Mouse (Mus musculus): ENCODE measurements around the gene Gmnn. TPM values are rescaled to one million over a fixed set of nuclear protein-coding genes. Genes with fewer than 3 reads are reported as not detected.

The Gmnn gene
- polyA plus RNA-seq, 2 experiments, result 43.0 to 83.6 TPM

- WGBS, result 2% methylated on average over 42 of the region's 42 CpGs
Observed at GRCm38 (mm10) chr13:24800674-24801307, 39.1 kb upstream of the Gmnn start.

DNA sequence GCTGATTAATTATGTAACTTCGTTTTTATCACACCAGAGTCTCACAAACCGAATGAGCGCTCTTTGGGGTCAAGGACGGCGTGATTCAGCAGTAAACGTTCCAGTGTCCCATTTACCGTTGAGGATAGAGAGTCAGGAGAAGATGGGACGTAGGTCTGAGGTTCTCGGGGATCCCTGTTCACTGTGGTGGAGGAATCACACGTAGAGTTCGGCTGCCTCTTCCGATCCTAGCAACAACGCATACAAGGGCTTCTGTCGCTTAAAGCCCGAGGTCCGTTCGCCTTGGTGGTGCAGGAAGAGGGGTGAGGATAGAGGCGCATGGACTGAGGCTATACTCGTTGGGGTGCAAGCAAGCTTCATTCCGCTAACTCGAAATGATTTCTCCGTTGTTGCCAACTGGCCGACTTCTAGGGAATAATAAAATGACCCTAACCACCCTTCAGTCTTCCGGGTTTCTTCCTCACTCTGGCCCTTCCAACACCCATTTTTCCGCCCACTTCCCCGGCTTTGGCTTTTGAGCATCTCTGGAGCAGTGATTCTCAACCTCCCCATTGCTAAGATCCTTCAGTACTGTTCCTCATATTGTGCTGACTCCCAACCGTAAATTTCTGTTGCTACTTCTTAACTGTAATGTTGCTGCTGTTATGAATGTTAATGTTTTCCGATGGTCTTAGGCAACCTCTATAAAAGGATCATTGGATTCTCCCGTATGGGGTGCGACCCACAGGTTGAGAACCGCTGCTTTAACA is 38.4 kb upstream of the Gmnn start:
- peak overlapping the region; percentile 57 for H3K4me2 ChIP-seq (replicated peaks; ENCODE audit: low read depth, low read length, severe bottlenecking)
- H3K4me1 ChIP-seq (ENCODE audit: control insufficient read depth, insufficient read depth, low read length), result peaks cover 15% of the 10 kb centered on the region
- WGBS, result 1% methylated on average over 31 of the region's 31 CpGs
- H3K27me3 ChIP-seq (ENCODE audit: control insufficient read depth, insufficient read depth, low read length), result no peaks in the 10 kb centered on the region
- ATAC-seq (ENCODE audit: low FRiP score, low read depth) (peak; percentile 11; the same call in 1 of the 2 replicates), DNase-seq (ENCODE audit: low spot score) (no peak)
- H3K4me3 ChIP-seq (replicated peaks; ENCODE audit: low read length), result peak overlapping the region; percentile 95
- peaks cover 4% of the 10 kb centered on the region for H3K36me3 ChIP-seq (ENCODE audit: control insufficient read depth, insufficient read depth, low read length)
- TF ChIP-seq POLR2A (IDR thresholded peaks at IDR 0.05; ENCODE audit: borderline replicate concordance, extremely low read depth, insufficient read depth, insufficient read length), result no peak; the same call in 1 of the 2 replicates
- H3K9ac ChIP-seq (ENCODE audit: low read depth, low read length, severe bottlenecking), result peak overlapping the region; percentile 49
- no peaks in the 10 kb centered on the region for H3K9me3 ChIP-seq (ENCODE audit: control insufficient read depth, low read length)
- H3K27ac ChIP-seq (replicated peaks; ENCODE audit: low read depth, low read length), result peak overlapping the region; percentile 65

More at GRCm38 (mm10) chr13:24800674-24801307, 39.1 kb upstream of the Gmnn start:
- no peaks in the 10 kb centered on the region for H3K27me3 ChIP-seq (ENCODE audit: control insufficient read depth, insufficient read depth, low read length)
- H3K9ac ChIP-seq (ENCODE audit: low read depth, low read length, severe bottlenecking), result peak overlapping the region; percentile 97
- TF ChIP-seq POLR2A (IDR thresholded peaks at IDR 0.05; ENCODE audit: borderline replicate concordance, extremely low read depth, insufficient read depth, insufficient read length), result peak; percentile 100
- peak; percentile 96 for ATAC-seq (ENCODE audit: low FRiP score, low read depth)
- H3K36me3 ChIP-seq (ENCODE audit: control insufficient read depth, insufficient read depth, low read length), result peaks cover 10% of the 10 kb centered on the region
- DNase-seq (ENCODE audit: low spot score), result peak; percentile 98
- peak overlapping the region; percentile 100 for H3K27ac ChIP-seq (replicated peaks; ENCODE audit: low read depth, low read length)
- peak overlapping the region; percentile 57 for H3K4me2 ChIP-seq (replicated peaks; ENCODE audit: low read depth, low read length, severe bottlenecking)
- H3K9me3 ChIP-seq (ENCODE audit: control insufficient read depth, low read length), result no peaks in the 10 kb centered on the region
- peaks cover 15% of the 10 kb centered on the region for H3K4me1 ChIP-seq (ENCODE audit: control insufficient read depth, insufficient read depth, low read length)
- peak overlapping the region; percentile 95 for H3K4me3 ChIP-seq (replicated peaks; ENCODE audit: low read length)

DNA sequence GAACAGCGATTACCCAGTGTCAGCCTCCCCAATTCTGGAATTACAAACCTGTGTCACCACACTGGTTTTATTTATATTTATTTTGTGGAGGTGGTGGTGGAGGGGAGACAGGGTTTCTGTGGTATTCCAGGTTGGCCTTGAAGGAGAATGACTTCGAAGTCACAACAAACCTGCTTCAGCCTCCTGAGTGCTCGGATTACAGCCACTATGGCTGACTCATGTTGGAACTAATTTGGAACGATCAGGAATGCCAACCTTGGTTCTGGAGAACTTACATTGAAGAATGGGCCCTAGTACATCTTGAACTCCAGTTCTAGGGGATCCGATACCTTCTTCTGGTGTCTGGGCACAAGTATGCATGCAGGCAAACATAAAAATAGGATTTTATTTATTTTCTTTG is 37.7 kb upstream of the Gmnn start:
- no peak for TF ChIP-seq POLR2A (IDR thresholded peaks at IDR 0.05; ENCODE audit: borderline replicate concordance, extremely low read depth, insufficient read depth, insufficient read length)
- H3K4me3 ChIP-seq (replicated peaks; ENCODE audit: low read length), result peak overlapping the region; percentile 95; the same call in 1 of the 2 replicates
- DNase-seq (ENCODE audit: low spot score) (no peak), ATAC-seq (ENCODE audit: low FRiP score, low read depth) (no peak)
- peak overlapping the region; percentile 57 for H3K4me2 ChIP-seq (replicated peaks; ENCODE audit: low read depth, low read length, severe bottlenecking)
- 65% methylated on average over 5 of the region's 5 CpGs for WGBS
- H3K27ac ChIP-seq (replicated peaks; ENCODE audit: low read depth, low read length), result no peak overlapping the region
- H3K4me1 ChIP-seq (ENCODE audit: control insufficient read depth, insufficient read depth, low read length), result peaks cover 12% of the 10 kb centered on the region
- no peaks in the 10 kb centered on the region for H3K9me3 ChIP-seq (ENCODE audit: control insufficient read depth, low read length)
- no peak overlapping the region for H3K9ac ChIP-seq (ENCODE audit: low read depth, low read length, severe bottlenecking)
- no peaks in the 10 kb centered on the region for H3K27me3 ChIP-seq (ENCODE audit: control insufficient read depth, insufficient read depth, low read length)
- H3K36me3 ChIP-seq (ENCODE audit: control insufficient read depth, insufficient read depth, low read length), result no peaks in the 10 kb centered on the region

DNA sequence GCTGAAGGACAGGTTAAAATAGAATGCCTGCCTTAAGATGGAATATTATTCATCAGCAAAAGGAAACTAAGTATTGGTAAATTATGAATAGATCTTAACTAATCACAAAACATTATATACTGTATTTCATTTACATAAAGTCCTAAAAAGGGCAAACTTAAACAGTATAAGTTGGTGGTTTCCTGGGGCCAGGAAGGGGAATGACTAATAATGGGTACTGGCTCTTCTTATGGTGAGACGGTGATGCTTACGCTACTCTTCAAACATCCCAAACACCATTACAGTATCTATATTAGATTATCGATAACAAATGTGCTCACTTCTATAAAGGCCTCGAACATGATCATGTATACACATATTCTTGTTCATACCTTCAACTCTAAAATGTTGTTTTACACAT is 37.0 kb upstream of the Gmnn start:
- TF ChIP-seq POLR2A (IDR thresholded peaks at IDR 0.05; ENCODE audit: borderline replicate concordance, extremely low read depth, insufficient read depth, insufficient read length), result no peak
- 98% methylated on average over 4 of the region's 4 CpGs for WGBS
- H3K36me3 ChIP-seq (ENCODE audit: control insufficient read depth, insufficient read depth, low read length), result no peaks in the 10 kb centered on the region
- H3K4me3 ChIP-seq (replicated peaks; ENCODE audit: low read length), result no peak overlapping the region
- no peak overlapping the region for H3K27ac ChIP-seq (replicated peaks; ENCODE audit: low read depth, low read length)
- no peak overlapping the region for H3K4me2 ChIP-seq (replicated peaks; ENCODE audit: low read depth, low read length, severe bottlenecking)
- no peaks in the 10 kb centered on the region for H3K27me3 ChIP-seq (ENCODE audit: control insufficient read depth, insufficient read depth, low read length)
- H3K4me1 ChIP-seq (ENCODE audit: control insufficient read depth, insufficient read depth, low read length), result peaks cover 7% of the 10 kb centered on the region; the same call in 1 of the 2 replicates
- ATAC-seq (ENCODE audit: low FRiP score, low read depth) (no peak), DNase-seq (ENCODE audit: low spot score) (no peak)
- no peaks in the 10 kb centered on the region for H3K9me3 ChIP-seq (ENCODE audit: control insufficient read depth, low read length)
- no peak overlapping the region for H3K9ac ChIP-seq (ENCODE audit: low read depth, low read length, severe bottlenecking)

- Histone ChIP-seq H3K9me3 (ENCODE audit: control insufficient read depth, low read length) (no peaks in the 10 kb centered on the region), H3K9ac (ENCODE audit: low read depth, low read length, severe bottlenecking) (no peak overlapping the region), H3K27ac (replicated peaks; ENCODE audit: low read depth, low read length) (no peak overlapping the region), H3K36me3 (ENCODE audit: control insufficient read depth, insufficient read depth, low read length) (no peaks in the 10 kb centered on the region), H3K4me2 (replicated peaks; ENCODE audit: low read depth, low read length, severe bottlenecking) (no peak overlapping the region), H3K4me1 (ENCODE audit: control insufficient read depth, insufficient read depth, low read length) (no peaks in the 10 kb centered on the region), H3K4me3 (replicated peaks; ENCODE audit: low read length) (no peak overlapping the region), H3K27me3 (ENCODE audit: control insufficient read depth, insufficient read depth, low read length) (no peaks in the 10 kb centered on the region)
- DNase-seq (ENCODE audit: low spot score), result no peak
- TF ChIP-seq POLR2A (IDR thresholded peaks at IDR 0.05; ENCODE audit: borderline replicate concordance, extremely low read depth, insufficient read depth, insufficient read length), result no peak
- no peak for ATAC-seq (ENCODE audit: low FRiP score, low read depth)
- WGBS, result 85% methylated on average over 9 of the region's 9 CpGs
Observed at GRCm38 (mm10) chr13:24792411-24793045, 30.8 kb upstream of the Gmnn start.
